Mouse (Mus musculus) hindbrain, embryonic 14.5 days (tissue): ENCODE results near the gene Rnf10. TPM values are rescaled to one million over a fixed set of nuclear protein-coding genes. Genes with fewer than 3 reads are reported as not detected.
"Not testable (repeated sequence)": the region's sequence is repeated elsewhere in the genome, so short reads cannot be mapped to it uniquely, and the experiment has no call there.

ENCODE experiments used
- ATAC-seq: fragments of 200-750 bp; cut with Nextera tagmentation; 2 replicates; pipeline ENCODE4 v1.8.0; 2017; ENCODE audit warnings: moderate number of reproducible peaks, mild to moderate bottlenecking, moderate TSS enrichment, moderate library complexity; ENCODE audit not compliant: low FRiP score
- DNase-seq: peaks from one replicate; pipeline ENCODE4 v3.0.0-alpha.2; 2015; ENCODE audit warnings: low spot score
- H3K27ac ChIP-seq: fragments of 300-500 bp; sonication (generic); 2 replicates; pipeline ENCODE4 v1.5.1; 2014; ENCODE audit warnings: mild to moderate bottlenecking, moderate library complexity
- H3K27me3 ChIP-seq: fragments of 300-500 bp; sonication (generic); 2 replicates; pipeline ENCODE4 v1.6.1; 2014; ENCODE audit warnings: mild to moderate bottlenecking, low read length, mixed read lengths; ENCODE audit not compliant: control insufficient read depth, insufficient read depth
- H3K36me3 ChIP-seq: fragments of 300-500 bp; sonication (generic); replicated peaks from 2 replicates; pipeline ENCODE4 v1.6.1; 2014; ENCODE audit not compliant: control insufficient read depth, insufficient read depth
- H3K4me1 ChIP-seq: fragments of 300-500 bp; sonication (generic); replicated peaks from 2 replicates; pipeline ENCODE4 v1.6.1; 2014; ENCODE audit warnings: antibody characterized with exemption, low read length, mixed read lengths; ENCODE audit not compliant: control insufficient read depth, insufficient read depth
- H3K4me2 ChIP-seq: fragments of 300-500 bp; sonication (generic); replicated peaks from 2 replicates; pipeline ENCODE4 v1.6.1; 2014; ENCODE audit warnings: mild to moderate bottlenecking, moderate library complexity
- H3K4me3 ChIP-seq: fragments of 300-500 bp; sonication (generic); replicated peaks from 2 replicates; pipeline ENCODE4 v1.5.1; 2014; ENCODE audit warnings: mild to moderate bottlenecking, low read length
- H3K9ac ChIP-seq: fragments of 300-500 bp; sonication (generic); 2 replicates; pipeline ENCODE4 v1.6.1; 2014
- H3K9me3 ChIP-seq: fragments of 300-500 bp; sonication (generic); 2 replicates; pipeline ENCODE4 v1.6.1; 2016; ENCODE audit warnings: low read length; ENCODE audit not compliant: control insufficient read depth
- WGBS: fragments of 180-500 bp; shearing (Covaris S2); extraction: QIAGEN DNeasy Blood & Tissue Kit; methylation state at CpG from one replicate; pipeline ENCODE4 v1.1.7; 2014; 5-methylcytosine and 5-hydroxymethylcytosine counted together
- polyA plus RNA-seq: library from polyadenylated mRNA; unstranded; fragments of >200 nt; fragmentation: Nextera tagmentation; extraction: Ambion mirVana; gene quantifications from 2 replicates; pipeline ENCODE4 v1.2.1, GENCODE M21; 2014

The Rnf10 gene
- polyA plus RNA-seq, result 101 and 113 TPM in 2 replicates

- H3K27ac ChIP-seq, result peak within 1 kb of the TSS; percentile 87
- peak within 1 kb of the TSS; percentile 60 for H3K4me2 ChIP-seq
- H3K36me3 ChIP-seq, result peaks cover 17% of the 10 kb centered on the region
- ATAC-seq (peak; percentile 91), DNase-seq (peak; percentile 100)
- H3K4me3 ChIP-seq, result peak within 1 kb of the TSS; percentile 90
- 15% methylated on average over 26 of the region's 26 CpGs for whole genome bisulfite sequencing
- H3K4me1 ChIP-seq, result peaks cover 24% of the 10 kb centered on the region
- H3K9ac ChIP-seq, result peak within 1 kb of the TSS; percentile 96
- no peaks in the 10 kb centered on the region for H3K9me3 ChIP-seq
- no peaks in the 10 kb centered on the region for H3K27me3 ChIP-seq
Observed at GRCm38 (mm10) chr5:115272812-115273548, at the start of gene Rnf10. Rnf10 (minus strand) TSS chr5:115272898.

GRCm38 (mm10) chr5:115319004-115319940 lies 46.6 kb upstream of the Rnf10 start:
- ATAC-seq (peak; percentile 64; the same call in 1 of the 2 replicates), DNase-seq (peak; percentile 62)
- Histone ChIP-seq H3K4me1 (peaks cover 27% of the 10 kb centered on the region), H3K27me3 (no peaks in the 10 kb centered on the region), H3K27ac (peak overlapping the region; percentile 58), H3K4me2 (peak overlapping the region; percentile 57), H3K36me3 (no peaks in the 10 kb centered on the region), H3K9me3 (no peaks in the 10 kb centered on the region), H3K4me3 (peak overlapping the region; percentile 22), H3K9ac (peak overlapping the region; percentile 36)
- WGBS, result under 1% methylated on average over 22 of the region's 22 CpGs

GRCm38 (mm10) chr5:115317645-115318328 lies 45.1 kb upstream of the Rnf10 start:
- Histone ChIP-seq H3K4me3 (no peak overlapping the region), H3K9me3 (no peaks in the 10 kb centered on the region), H3K27me3 (no peaks in the 10 kb centered on the region), H3K27ac (peak overlapping the region; percentile 81), H3K4me2 (0 out of 2 replicates have a peak overlapping the region, but pooled peaks have one; percentile 8), H3K9ac (0 out of 2 replicates have a peak overlapping the region, but pooled peaks have one; percentile 45), H3K4me1 (peaks cover 27% of the 10 kb centered on the region), H3K36me3 (no peaks in the 10 kb centered on the region)
- WGBS, result 3% methylated on average over 10 of the region's 10 CpGs
- ATAC-seq (peak; percentile 55), DNase-seq (no peak)

GRCm38 (mm10) chr5:115316968-115317644 lies 44.4 kb upstream of the Rnf10 start:
- peaks cover 27% of the 10 kb centered on the region for H3K4me1 ChIP-seq
- peak overlapping the region; percentile 45 for H3K9ac ChIP-seq
- 0 out of 2 replicates have a peak overlapping the region, but pooled peaks have one; percentile 8 for H3K4me2 ChIP-seq
- ATAC-seq, result 0 out of 2 replicates have a peak, but pooled peaks have one; percentile 39
- H3K27ac ChIP-seq, result peak overlapping the region; percentile 81
- H3K4me3 ChIP-seq, result no peak overlapping the region
- 2% methylated on average over 14 of the region's 14 CpGs for WGBS
- H3K27me3 ChIP-seq, result no peaks in the 10 kb centered on the region
- no peaks in the 10 kb centered on the region for H3K9me3 ChIP-seq
- H3K36me3 ChIP-seq, result no peaks in the 10 kb centered on the region
- no peak for DNase-seq

- 47% methylated on average over 5 of the region's 5 CpGs for WGBS
- DNase-seq, result no peak
- Histone ChIP-seq H3K4me3 (no peak overlapping the region), H3K36me3 (no peaks in the 10 kb centered on the region; the same call in 1 of the 2 replicates), H3K4me1 (peaks cover 22% of the 10 kb centered on the region), H3K9ac (no peak overlapping the region), H3K4me2 (no peak overlapping the region), H3K9me3 (no peaks in the 10 kb centered on the region), H3K27me3 (no peaks in the 10 kb centered on the region), H3K27ac (no peak overlapping the region)
- no peak for ATAC-seq
Observed at GRCm38 (mm10) chr5:115313668-115313943, 40.9 kb upstream of the Rnf10 start.

- Histone ChIP-seq H3K9me3 (no peaks in the 10 kb centered on the region), H3K9ac (no peak overlapping the region), H3K36me3 (no peaks in the 10 kb centered on the region; the same call in 1 of the 2 replicates), H3K27ac (no peak overlapping the region), H3K27me3 (no peaks in the 10 kb centered on the region), H3K4me3 (no peak overlapping the region), H3K4me1 (peaks cover 17% of the 10 kb centered on the region), H3K4me2 (no peak overlapping the region)
- DNase-seq (no peak), ATAC-seq (no peak)
- 80% methylated on average over 10 of the region's 10 CpGs for WGBS
Observed at GRCm38 (mm10) chr5:115312816-115313667, 40.3 kb upstream of the Rnf10 start.

GRCm38 (mm10) chr5:115312354-115312753 lies 39.7 kb upstream of the Rnf10 start:
- no peak for ATAC-seq
- no peaks in the 10 kb centered on the region for H3K27me3 ChIP-seq

GRCm38 (mm10) chr5:115302190-115302589 lies 29.5 kb upstream of the Rnf10 start:
- ATAC-seq, DNase-seq, H3K27ac ChIP-seq, H3K9me3 ChIP-seq, H3K27me3 ChIP-seq: not testable (repeated sequence)
- Histone ChIP-seq H3K4me1 (peaks cover 19% of the 10 kb centered on the region), H3K4me2 (peak overlapping the region; percentile 72), H3K9ac (peak overlapping the region; percentile 54; the same call in 1 of the 2 replicates), H3K4me3 (peak overlapping the region; percentile 76), H3K36me3 (peaks cover 20% of the 10 kb centered on the region)
- 76% methylated on average over 3 of the region's 7 CpGs for WGBS

More at GRCm38 (mm10) chr5:115312354-115312753, 39.7 kb upstream of the Rnf10 start:
- H3K9ac ChIP-seq, result no peak overlapping the region
- no peaks in the 10 kb centered on the region for H3K9me3 ChIP-seq
- 90% methylated on average over 4 of the region's 4 CpGs for WGBS
- peaks cover 10% of the 10 kb centered on the region for H3K4me1 ChIP-seq
- no peak overlapping the region for H3K4me2 ChIP-seq
- DNase-seq, result no peak
- no peaks in the 10 kb centered on the region; the same call in 1 of the 2 replicates for H3K36me3 ChIP-seq
- H3K27ac ChIP-seq, result no peak overlapping the region
- no peak overlapping the region for H3K4me3 ChIP-seq
